Mouse (Mus musculus): Measurements from ENCODE around the gene Ptprk.

GRCm38 (mm10) chr10:28123881-28124280 lies 49.3 kb downstream of the Ptprk start:
- TF ChIP-seq CTCF (IDR thresholded peaks at IDR 0.05; ENCODE audit: borderline replicate concordance, control insufficient read depth, extremely low read depth, insufficient read depth, low read length, poor library complexity) (no peak), POLR2A (IDR thresholded peaks at IDR 0.05; ENCODE audit: control insufficient read depth, extremely low read depth, insufficient read depth, low read length, poor library complexity) (no peak)
